18 mouse cellular contexts compared by ENCODE assay signal in genomic region chr15:12592628-12593027, GRCm38 (mm10).
DNase-seq lines count a peak whose midpoint lies in the region; ATAC-seq lines count a peak whose summit lies in the region.
"Had no signal": no experiment of that assay in that cellular context is flagged by ENCODE, and none has a peak within 500 bp of the region (broad histone marks: within the 10 kb centered on the region; RNA-seq: fewer than 3 reads in every experiment).

No protein-coding gene starts in this region.

- DNase-seq in hindbrain, embryonic 11.5 days (ENCODE audit: low spot score), result no peak
- DNase-seq in spleen, postnatal 36 days (ENCODE audit: low spot score in 2 of 2), result peak; percentile 65 to 70
- no peak for DNase-seq in spleen, postnatal 4 days (ENCODE audit: low spot score in 2 of 2)
- DNase-seq in frontal cortex, postnatal 36 days (ENCODE audit: low spot score in 2 of 2), result no peak
- no peak for DNase-seq in kidney, postnatal 25 days
- DNase-seq: adrenal gland, adult 8-10 months; adrenal gland, postnatal 36 days; cerebellum, adult 2 months; gastrocnemius, postnatal 14 days; heart, postnatal 4 days had no signal

- H3K9me3 ChIP-seq in hindbrain, embryonic 16.5 days (ENCODE audit: control insufficient read depth, low read length), result no peaks in the 10 kb centered on the region
- no peaks in the 10 kb centered on the region for H3K9me3 ChIP-seq in hindbrain, embryonic 11.5 days (ENCODE audit: control insufficient read depth, low read length)
- no peaks in the 10 kb centered on the region for H3K9me3 ChIP-seq in forebrain, embryonic 15.5 days
- H3K9me3 ChIP-seq: embryonic facial prominence, embryonic 12.5 days; heart, embryonic 13.5 days; hindbrain, embryonic 13.5 days had no signal

- no peaks in the 10 kb centered on the region for H3K27me3 ChIP-seq in hindbrain, embryonic 16.5 days (replicated peaks; ENCODE audit: control insufficient read depth, insufficient read depth, low read length)
- H3K27me3 ChIP-seq in hindbrain, embryonic 11.5 days (ENCODE audit: control insufficient read depth, insufficient read depth, low read length), result no peaks in the 10 kb centered on the region
- H3K27me3 ChIP-seq in forebrain, embryonic 15.5 days, result no peaks in the 10 kb centered on the region
- H3K27me3 ChIP-seq: embryonic facial prominence, embryonic 12.5 days; hindbrain, embryonic 13.5 days had no signal

- H3K36me3 ChIP-seq in hindbrain, embryonic 16.5 days (ENCODE audit: control insufficient read depth, insufficient read depth, low read length), result no peaks in the 10 kb centered on the region
- H3K36me3 ChIP-seq in hindbrain, embryonic 11.5 days (ENCODE audit: control insufficient read depth, insufficient read depth, low read length), result no peaks in the 10 kb centered on the region
- H3K36me3 ChIP-seq in forebrain, embryonic 15.5 days, result no peaks in the 10 kb centered on the region
- H3K36me3 ChIP-seq: embryonic facial prominence, embryonic 12.5 days; heart, embryonic 13.5 days; hindbrain, embryonic 13.5 days had no signal

- ATAC-seq in hindbrain, embryonic 16.5 days, result peak; percentile 12; the same call in 1 of the 2 replicates
- ATAC-seq in hindbrain, embryonic 11.5 days (ENCODE audit: low FRiP score), result no peak
- ATAC-seq in megakaryocyte, adult 5-6 weeks (ENCODE audit: poor library complexity, severe bottlenecking), result peak; percentile 43; the same call in 1 of the 2 replicates
- no peak for ATAC-seq in forebrain, embryonic 15.5 days (replicated peaks)
- ATAC-seq: forebrain, embryonic 16.5 days; inflammation-experienced regulatory T-cells, adult 6 months had no signal

- no peak overlapping the region for H3K4me2 ChIP-seq in hindbrain, embryonic 16.5 days (ENCODE audit: low read length)
- no peak overlapping the region for H3K4me2 ChIP-seq in hindbrain, embryonic 11.5 days (replicated peaks; ENCODE audit: low read depth, low read length)
- H3K4me2 ChIP-seq in forebrain, embryonic 15.5 days (replicated peaks), result no peak overlapping the region
- H3K4me2 ChIP-seq: embryonic facial prominence, embryonic 12.5 days; heart, embryonic 13.5 days; hindbrain, embryonic 13.5 days had no signal

- H3K9ac ChIP-seq in hindbrain, embryonic 16.5 days (ENCODE audit: low read depth, low read length), result no peak overlapping the region
- H3K9ac ChIP-seq in hindbrain, embryonic 11.5 days (ENCODE audit: low read depth, low read length), result no peak overlapping the region
- no peak overlapping the region for H3K9ac ChIP-seq in forebrain, embryonic 15.5 days (replicated peaks)
- H3K9ac ChIP-seq: embryonic facial prominence, embryonic 12.5 days; heart, embryonic 13.5 days; hindbrain, embryonic 13.5 days had no signal

- H3K4me1 ChIP-seq in hindbrain, embryonic 16.5 days (ENCODE audit: control insufficient read depth, insufficient read depth, low read depth, low read length), result no peaks in the 10 kb centered on the region
- no peaks in the 10 kb centered on the region for H3K4me1 ChIP-seq in hindbrain, embryonic 11.5 days (replicated peaks; ENCODE audit: control insufficient read depth, insufficient read depth, low read length)
- no peaks in the 10 kb centered on the region for H3K4me1 ChIP-seq in forebrain, embryonic 15.5 days
- H3K4me1 ChIP-seq: embryonic facial prominence, embryonic 12.5 days; hindbrain, embryonic 13.5 days had no signal

- 46% methylated on average over 3 of the region's 3 CpGs for WGBS in hindbrain, embryonic 16.5 days
- 43% methylated on average over 3 of the region's 3 CpGs for WGBS in hindbrain, embryonic 11.5 days
- WGBS in forebrain, embryonic 15.5 days, result 41% methylated on average over 3 of the region's 3 CpGs

- H3K4me3 ChIP-seq in hindbrain, embryonic 16.5 days (ENCODE audit: low read length), result no peak overlapping the region
- no peak overlapping the region for H3K4me3 ChIP-seq in hindbrain, embryonic 11.5 days (ENCODE audit: low read depth, low read length)
- H3K4me3 ChIP-seq in forebrain, embryonic 15.5 days, result no peak overlapping the region
- H3K4me3 ChIP-seq: embryonic facial prominence, embryonic 12.5 days; heart, embryonic 13.5 days; hindbrain, embryonic 13.5 days had no signal

- no peak overlapping the region for H3K27ac ChIP-seq in hindbrain, embryonic 16.5 days (ENCODE audit: low read depth, low read length)
- H3K27ac ChIP-seq in hindbrain, embryonic 11.5 days (ENCODE audit: low read depth, low read length), result no peak overlapping the region
- no peak overlapping the region for H3K27ac ChIP-seq in forebrain, embryonic 15.5 days (replicated peaks)
- H3K27ac ChIP-seq: embryonic facial prominence, embryonic 12.5 days; heart, embryonic 13.5 days; hindbrain, embryonic 13.5 days had no signal

Comparison
In these comparisons a context has a peak if more than half of its experiments do, and no peak if none do; other contexts are left out.
1. ATAC-seq: peak in hindbrain, embryonic 16.5 days (single experiment) and megakaryocyte, adult 5-6 weeks (single experiment); none in hindbrain, embryonic 11.5 days (single experiment) and forebrain, embryonic 15.5 days (single experiment).
2. DNase-seq: peak in spleen, postnatal 36 days (2 of 2); none in hindbrain, embryonic 11.5 days (single experiment), spleen, postnatal 4 days (0 of 2), frontal cortex, postnatal 36 days (0 of 2) and kidney, postnatal 25 days (0 of 2).